Mouse (Mus musculus) embryo, embryonic 11.5 days (tissue): ENCODE data around the gene Snrk.

Source experiments
- DNase-seq: peaks from one replicate; pipeline ENCODE4 v3.0.0-alpha.2; 2012; ENCODE audit warnings: low read depth, low spot score

The Snrk gene

DNA sequence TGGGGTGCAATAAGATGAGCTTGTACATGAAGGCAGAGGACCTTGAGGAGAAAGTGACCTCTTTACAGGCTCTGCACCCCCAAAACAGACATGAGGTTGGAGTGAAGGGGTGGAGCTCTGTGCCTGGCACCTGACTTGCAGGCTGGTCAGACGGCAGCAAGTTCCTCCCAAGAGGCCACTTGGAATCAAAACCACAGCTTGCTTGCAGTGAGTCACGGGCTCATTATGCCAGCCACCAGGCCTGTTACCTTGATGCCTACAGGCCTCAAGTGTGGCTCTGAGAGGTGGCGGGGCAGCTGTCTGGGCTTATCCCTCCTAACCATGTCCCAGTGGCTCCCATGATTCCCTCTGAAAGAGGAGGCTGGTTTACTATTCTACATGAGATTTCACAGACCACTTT is 63.0 kb downstream of the Snrk start:
- DNase-seq: no peak

DNA sequence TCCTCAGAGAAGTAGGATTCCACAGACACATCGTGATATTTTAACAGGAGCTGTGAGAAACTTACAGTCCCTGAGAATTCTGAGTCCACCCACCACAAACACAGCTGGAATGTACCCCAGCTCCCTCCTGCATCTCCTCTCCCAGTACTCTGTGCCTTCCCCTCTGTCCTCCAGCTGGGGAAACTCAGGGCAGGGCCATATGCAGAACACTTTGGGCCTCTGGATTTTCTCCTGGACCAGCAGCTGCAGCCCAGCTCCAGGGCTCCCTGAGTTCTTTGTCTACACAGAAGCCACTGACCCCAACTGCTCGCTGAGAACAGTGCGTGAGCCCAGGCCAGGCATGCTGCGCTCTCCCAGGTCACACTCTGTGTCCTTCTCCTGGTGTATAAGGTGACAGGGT is 66.0 kb downstream of the Snrk start:
- no peak for DNase-seq

DNA sequence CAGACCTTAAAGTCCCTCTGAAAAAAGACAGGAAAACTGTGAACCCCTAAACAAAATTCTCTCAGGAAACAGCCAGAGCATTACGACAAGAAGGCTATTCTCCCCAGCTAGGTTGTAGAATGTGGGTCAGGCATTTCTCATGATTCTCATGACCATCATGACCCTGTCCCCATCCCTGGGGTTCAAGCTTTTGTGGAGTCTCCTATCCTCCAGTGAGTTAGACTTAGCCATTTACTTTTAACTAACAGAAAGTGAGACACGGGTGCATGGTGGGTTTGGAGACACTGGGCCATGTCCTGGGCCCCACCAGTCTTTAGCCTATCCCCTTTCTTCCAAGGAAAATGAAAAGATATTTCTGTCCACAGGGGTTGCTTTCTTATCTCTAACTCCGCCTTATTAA is 67.3 kb downstream of the Snrk start:
- no peak for DNase-seq

DNA sequence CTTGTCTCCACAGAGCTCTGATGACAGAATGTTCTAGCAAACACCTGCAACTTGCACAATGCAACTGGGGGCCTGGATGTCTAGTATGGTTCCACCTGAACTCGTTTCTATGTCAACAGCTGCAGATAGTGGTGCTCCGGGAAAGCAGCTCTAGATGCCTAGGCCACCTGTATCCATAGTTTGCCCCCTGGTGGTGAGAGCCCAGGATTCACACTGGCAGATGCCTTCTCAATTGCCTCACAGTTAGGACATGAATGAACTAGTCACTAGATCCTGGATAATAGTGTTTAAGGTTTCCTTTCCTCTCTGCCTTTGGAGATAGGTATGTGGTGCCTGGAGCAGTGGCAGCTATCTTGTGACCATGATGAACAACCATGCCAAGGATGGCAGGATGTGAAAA is 68.0 kb downstream of the Snrk start:
- DNase-seq: peak; percentile 31

DNA sequence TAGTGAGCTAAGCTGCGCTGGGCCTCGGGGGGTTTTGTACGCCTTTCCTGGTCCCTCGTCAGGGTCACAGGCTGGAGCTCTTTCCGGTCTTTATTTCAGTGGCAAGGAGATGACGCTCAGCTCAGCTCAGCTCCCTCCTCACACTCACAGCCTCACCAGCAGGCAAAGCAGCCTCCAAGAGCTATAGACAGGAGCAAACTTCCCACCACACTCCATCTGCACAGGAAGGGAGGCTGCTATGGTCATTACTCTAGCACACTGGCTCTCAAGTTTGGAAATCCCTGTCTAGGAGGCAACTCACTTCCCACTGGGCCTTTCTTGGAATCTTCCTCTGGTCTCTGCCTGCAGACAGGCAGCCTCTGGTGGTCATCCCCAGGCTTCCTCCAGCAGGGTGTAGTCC is 68.9 kb downstream of the Snrk start:
- DNase-seq: no peak

DNA sequence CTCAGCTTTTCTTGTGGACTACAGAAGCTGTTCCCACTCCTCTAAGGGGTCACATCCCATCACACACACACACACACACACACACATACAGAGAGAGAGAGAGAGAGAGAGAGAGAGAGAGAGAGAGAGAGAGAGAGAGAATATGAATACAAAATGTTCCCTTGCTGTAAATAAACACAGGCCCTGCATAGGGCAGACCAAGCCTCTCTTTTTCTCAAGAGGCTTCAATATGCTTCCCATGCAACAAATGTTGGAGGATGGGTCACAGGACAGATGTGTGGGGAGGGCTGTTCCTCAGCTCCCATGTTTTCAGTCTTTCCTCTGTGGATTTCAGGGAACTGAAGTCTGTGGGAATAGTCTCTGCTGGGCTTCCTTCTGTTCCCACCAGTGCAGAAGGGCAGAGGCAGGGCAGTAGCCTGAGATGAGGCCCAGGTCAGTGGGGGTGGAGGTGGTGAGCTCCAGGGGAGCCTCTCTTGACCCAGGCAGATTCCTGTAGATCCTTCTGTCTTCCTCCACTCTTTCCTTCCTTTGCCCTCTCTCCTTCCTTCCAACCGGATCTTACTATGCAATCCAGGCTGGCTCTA is 69.7 kb downstream of the Snrk start:
- no peak for DNase-seq

DNA sequence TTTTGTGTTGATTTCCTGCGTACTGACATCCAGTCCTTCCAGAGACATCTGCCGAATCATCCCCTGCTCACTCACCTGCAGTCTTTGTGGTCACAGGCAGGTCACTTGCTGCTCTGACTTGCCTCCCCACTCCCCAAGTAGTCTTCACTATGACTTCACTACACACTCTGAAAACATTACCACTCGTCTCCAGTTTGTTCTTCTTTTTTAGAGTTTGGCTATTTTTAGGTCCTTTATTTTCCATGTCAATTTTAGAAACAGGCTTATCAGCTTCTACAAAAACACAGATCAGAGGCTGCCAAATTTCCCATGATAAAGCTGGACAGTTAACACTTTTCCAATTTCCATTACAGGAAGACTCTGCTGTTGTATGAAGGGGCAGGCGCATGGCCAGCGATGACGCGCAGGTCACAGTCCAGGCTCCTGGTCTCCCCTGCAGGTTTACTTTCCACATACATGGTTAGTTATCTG is 70.4 kb downstream of the Snrk start:
- DNase-seq: no peak

DNA sequence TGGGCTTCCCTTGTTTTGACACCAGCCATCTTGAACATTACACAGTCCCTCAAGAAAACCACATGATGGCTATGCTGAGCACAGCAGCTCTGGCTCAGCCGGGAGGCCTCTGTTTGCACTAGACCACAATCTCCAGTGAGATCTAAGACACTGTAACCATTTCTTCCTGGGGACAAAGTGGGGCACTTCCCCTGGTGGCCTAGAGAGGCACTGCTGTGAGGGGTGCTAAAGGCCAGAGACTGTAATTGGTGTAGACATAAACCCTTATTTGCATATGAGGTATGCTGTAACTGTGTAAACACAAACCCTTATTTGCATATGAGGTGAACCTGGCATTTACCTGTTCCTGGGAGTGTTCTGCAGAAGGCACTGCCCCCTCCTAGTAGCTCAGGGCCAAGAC is 71.7 kb downstream of the Snrk start:
- no peak for DNase-seq

DNA sequence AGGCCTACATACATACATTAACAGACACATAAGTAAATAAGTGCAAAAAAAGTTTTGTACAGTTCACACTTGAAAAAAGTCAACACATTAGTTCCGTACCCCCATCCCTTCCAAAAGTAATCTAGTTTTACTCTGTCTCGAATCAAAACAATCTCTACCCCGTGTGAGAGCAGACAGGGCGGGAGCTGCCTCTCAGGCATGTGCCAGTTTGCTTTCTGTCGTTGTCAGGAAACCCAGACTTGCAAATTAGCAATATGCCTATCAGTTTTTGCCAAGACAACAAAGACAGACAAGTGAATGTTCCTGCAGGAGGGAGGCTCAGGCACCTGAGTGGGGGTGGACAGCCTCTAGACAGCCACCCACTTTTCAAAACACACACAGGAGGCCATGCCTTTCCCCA is 76.3 kb downstream of the Snrk start:
- DNase-seq: no peak

DNA sequence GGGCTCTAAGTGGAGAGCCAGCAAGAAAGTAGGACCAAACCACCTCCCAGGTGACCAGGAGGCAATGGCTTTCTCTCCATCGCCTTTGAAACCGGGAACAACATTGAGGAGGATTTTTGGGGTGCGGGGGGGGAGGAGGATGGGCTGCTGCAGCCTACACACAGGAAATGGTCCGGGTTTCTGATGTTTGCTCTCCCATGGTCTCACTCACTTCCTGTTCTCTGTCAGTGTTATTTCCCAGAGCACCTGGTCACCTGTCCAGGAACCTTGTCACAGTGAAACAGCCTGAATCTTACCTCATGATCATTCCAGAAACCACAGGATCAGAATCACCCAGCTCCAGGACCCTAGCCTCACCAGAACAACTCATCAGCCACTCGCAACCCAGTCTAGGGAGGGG is 76.8 kb downstream of the Snrk start:
- no peak for DNase-seq

DNA sequence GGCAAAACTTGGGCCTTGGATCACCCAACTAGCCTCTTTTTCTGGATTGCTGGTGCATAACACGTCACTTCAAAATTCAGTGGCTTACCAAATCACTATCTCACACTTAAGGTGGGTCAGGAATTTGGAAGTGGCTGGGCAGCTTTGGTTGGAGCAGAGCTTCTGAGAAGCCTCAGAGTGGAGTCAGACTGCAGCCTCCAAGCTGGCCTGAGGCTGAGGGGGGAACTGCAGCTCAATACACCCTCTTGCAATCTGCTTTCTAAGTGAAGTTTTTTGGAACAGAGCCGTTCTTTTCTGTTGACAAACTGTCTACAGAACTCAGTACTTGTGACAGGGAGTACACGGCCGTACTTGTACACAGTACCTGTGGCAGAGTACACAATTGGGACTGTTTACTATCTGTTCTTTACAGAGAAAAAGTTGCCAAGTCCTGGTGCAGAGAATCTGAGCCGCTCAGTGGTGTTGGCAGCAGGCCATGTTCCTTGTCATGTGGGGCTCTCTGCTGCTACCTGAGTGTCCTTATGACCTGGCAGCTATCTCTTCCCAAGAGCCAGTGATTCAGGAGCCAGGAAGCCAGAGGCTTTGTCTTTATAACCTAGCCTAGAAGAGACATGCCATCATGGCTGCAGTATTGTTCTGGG is 78.1 kb downstream of the Snrk start:
- DNase-seq: no peak

DNA sequence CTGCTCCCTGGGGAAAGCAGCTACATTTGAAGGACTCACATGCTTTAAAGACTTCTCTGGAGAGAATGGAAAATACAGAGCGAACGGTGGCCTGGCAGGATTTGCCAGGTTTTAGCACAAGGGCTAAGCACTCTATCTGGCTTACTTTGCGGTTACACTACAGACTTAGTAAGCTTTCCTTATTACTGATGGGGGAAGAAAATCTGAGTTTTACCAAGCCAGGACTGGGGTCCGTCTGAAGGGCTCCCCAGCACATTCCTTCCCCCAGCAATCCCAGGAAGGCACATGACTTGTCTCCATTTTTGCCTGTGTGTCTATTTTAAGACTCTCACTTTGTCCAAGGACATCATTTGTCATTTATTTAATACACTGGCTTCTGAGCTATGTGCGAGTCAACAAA is 80.0 kb downstream of the Snrk start:
- no peak for DNase-seq

DNA sequence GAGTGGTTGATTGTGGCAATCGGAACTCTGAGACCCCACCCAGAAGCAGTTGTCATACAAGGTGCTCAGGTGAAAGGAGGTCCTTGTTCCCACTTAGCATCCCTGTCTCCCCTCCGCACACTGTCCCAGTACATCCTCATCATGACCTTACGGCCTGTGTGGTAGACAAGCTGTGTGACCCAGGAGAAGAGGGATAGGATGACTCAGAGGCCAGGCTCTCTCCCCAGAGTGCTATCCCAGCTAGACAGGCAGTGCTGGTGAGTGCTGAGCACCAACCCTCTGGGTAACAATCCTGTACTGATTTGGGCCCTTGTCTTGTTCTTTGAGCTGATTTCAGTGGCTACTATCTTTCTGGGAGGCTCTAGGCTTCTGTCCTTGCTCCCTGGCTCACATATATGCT is 81.6 kb downstream of the Snrk start:
- no peak for DNase-seq

DNA sequence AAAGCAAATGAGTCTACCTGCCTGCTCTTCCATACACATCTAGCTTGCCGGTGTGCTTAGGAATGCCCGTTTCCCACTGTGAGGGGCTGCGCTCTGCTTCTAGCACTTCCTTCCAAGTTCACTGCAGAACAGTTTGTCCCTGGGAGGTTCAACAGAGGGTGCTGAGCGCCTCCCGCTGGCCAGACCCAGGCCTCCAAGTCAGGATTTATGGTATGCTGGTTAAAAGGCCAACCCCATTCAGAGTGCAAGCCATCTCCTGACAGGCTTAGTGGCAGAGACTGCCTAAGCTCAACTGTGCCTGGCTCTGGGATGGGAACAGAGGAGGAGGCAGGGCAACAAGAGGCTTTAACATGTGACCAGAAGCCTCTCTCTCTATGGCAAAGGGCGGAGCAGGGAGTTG is 82.2 kb downstream of the Snrk start:
- peak; percentile 27 for DNase-seq

DNA sequence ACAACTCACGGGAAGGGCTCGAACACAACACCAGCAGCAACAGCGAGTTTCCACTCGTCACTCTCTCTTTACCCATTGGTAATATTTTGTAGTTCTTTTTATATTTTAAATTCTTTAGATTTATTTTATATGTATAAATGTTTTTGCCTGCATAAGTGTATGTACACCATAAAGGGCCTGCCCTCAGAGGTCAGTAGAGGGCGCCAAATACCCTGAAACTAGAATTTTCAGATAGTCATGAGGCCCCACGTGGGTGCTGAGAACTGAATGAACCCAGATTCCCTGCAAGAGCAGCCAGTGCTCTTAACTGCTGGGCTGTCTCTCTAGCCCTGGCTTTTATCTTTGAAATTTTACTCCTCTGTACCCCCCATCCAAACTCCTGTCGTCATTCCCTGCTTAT is 87.4 kb downstream of the Snrk start:
- DNase-seq: no peak

DNA sequence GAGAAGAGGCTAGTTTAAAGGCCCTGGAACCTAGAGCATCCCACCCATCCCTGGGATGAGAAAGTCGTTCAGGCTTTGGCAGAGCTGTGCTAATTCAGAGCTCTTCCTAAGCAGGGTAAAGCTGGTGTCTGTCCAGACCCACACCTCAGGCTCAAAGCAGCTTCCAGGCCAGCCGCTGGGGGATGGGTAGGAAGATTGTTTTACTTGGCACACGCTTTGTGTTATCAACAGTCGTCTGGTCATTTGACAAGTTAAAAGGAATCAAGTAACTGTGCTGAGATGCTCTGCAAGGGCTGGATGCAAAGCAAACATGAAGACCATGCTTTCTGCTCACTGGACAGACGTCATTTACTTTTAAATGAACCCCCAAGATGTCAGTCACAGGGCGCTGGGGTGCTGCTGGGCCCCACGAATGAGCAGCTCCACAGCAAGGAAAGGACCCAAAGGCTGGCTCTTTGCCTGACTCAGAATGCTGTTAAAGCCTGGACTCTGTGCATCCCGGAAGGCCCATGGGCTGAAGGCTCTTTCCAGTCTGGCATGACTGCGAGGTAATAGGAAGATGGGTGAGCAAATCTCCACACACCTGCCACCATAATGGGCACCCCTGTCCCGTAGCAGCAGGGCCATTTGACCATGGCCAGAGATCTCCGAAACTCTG is 88.6 kb downstream of the Snrk start:
- no peak for DNase-seq

DNA sequence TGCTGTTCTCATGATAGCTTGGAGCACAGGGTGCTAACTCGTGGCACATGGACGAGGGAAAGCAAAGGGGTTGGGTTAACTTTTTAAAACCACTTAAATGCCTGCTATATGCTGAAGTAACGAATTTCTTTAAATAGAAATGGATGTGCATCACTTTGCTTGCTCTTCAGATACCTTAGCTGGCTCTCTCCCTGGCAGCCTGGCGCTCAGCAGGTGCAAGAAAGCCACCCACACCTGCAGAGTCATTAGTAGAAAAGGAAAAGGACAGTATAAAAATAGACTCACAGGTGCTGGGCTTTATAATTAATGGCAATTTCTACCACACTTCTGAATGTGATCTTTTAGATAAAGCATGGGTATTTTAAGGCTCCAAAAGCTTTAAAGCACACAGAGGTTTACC is 91.2 kb downstream of the Snrk start:
- no peak for DNase-seq

DNA sequence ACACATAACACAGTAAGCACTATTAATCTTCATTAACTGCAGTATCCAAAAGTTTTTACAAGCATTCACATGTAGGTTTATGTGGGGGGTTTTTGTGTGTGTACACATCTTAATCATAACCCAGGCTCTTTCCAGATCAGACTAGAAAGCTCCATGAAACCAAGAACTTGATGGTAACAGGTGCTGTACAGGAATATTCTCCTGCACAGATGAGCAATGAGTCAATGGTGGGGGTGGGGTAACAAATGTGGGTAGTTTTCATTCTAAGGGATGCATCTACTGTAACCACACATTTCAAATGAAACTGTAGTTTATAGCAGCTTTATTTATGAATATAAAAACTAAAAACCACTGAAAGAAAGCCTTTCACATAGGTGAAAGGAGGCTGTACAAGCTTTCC is 98.1 kb downstream of the Snrk start:
- DNase-seq: no peak

DNA sequence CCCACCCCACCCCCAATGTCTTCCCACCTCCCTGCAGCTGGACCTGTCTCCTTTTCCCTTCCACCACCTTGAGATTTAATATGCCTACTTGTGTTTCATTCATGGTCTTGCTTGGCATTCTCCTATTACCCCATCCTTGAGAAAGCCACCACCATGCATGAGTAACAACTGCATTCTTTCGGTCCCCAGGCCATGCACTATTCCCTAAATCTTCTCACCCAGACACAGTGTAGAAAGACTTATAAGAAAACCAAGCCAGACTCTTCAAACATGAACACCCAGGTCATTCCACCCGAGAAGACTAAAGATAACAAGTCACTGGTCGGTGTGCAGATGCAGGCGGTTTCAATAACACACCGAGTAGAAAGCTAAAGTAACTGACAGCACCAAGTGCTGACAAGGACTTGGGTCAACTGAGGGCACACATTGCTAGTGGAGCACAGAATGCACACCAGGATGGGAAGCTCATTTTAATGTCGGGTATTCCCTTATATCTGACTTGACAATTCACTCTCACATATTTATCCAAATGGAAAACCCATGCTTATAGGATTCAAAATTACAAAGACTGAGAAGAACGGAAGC is 100.0 kb downstream of the Snrk start:
- no peak for DNase-seq
